27 mouse cellular contexts compared by ENCODE assay signal in genomic region chr1:72707525-72707924, GRCm38 (mm10). TPM values are rescaled to one million over a fixed set of nuclear protein-coding genes. Genes with fewer than 3 reads are reported as not detected.
A peak's percentile ranks its signal among the peaks of the same experiment; 100 is the strongest.
DNase-seq lines count a peak whose midpoint lies in the region; ATAC-seq lines count a peak whose summit lies in the region.
"Had no signal": no experiment of that assay in that cellular context is flagged by ENCODE, and none has a peak within 500 bp of the region (broad histone marks: within the 10 kb centered on the region; RNA-seq: fewer than 3 reads in every experiment).

No protein-coding gene starts in this region.

- no peak overlapping the region for H3K27ac ChIP-seq in hindbrain, embryonic 10.5 days
- H3K27ac ChIP-seq: embryonic facial prominence, embryonic 13.5 days; embryonic facial prominence, embryonic 15.5 days; forebrain, embryonic 10.5 days; forebrain, embryonic 12.5 days had no signal

- H3K4me3 ChIP-seq in hindbrain, embryonic 10.5 days: no peak overlapping the region
- H3K4me3 ChIP-seq: embryonic facial prominence, embryonic 13.5 days; embryonic facial prominence, embryonic 15.5 days; erythroblast, embryonic 14.5 days; forebrain, embryonic 10.5 days; forebrain, embryonic 12.5 days had no signal

- H3K4me1 ChIP-seq in hindbrain, embryonic 10.5 days (replicated peaks): peaks cover 6% of the 10 kb centered on the region

- no peaks in the 10 kb centered on the region for H3K9me3 ChIP-seq in hindbrain, embryonic 10.5 days
- H3K9me3 ChIP-seq: embryonic facial prominence, embryonic 13.5 days; embryonic facial prominence, embryonic 15.5 days; forebrain, embryonic 10.5 days; forebrain, embryonic 12.5 days had no signal

- peaks cover 5% of the 10 kb centered on the region for H3K36me3 ChIP-seq in hindbrain, embryonic 10.5 days

- H3K27me3 ChIP-seq in hindbrain, embryonic 10.5 days (ENCODE audit: insufficient read depth, poor library complexity, severe bottlenecking): no peaks in the 10 kb centered on the region
- H3K27me3 ChIP-seq: embryonic facial prominence, embryonic 13.5 days; embryonic facial prominence, embryonic 15.5 days; forebrain, embryonic 12.5 days; Patski had no signal

- DNase-seq in heart, adult 11 months: peak; percentile 12
- DNase-seq in heart, postnatal 10 days: no peak
- DNase-seq in lung, postnatal 10 days: no peak
- DNase-seq in hindbrain, embryonic 10.5 days (ENCODE audit: low spot score): no peak
- DNase-seq: adrenal gland, adult 8-10 months; adrenal gland, postnatal 14 days; adrenal gland, postnatal 36 days; cerebellum, adult 11-12 months; cerebellum, adult 2 months; cerebellum, adult 9-10 months; cerebellum, postnatal 10 days; cerebellum, postnatal 25 days; embryo, embryonic 11 days had no signal

- 80% methylated on average over 4 of the region's 4 CpGs for WGBS in hindbrain, embryonic 10.5 days

- 0 out of 2 replicates have a peak, but pooled peaks have one; percentile 13 for ATAC-seq in common myeloid progenitor, adult 5-6 weeks (replicated peaks; ENCODE audit: low read depth, poor library complexity, severe bottlenecking)
- ATAC-seq: activated CD4-positive, CD25-positive, alpha-beta regulatory T cell, adult 4 months; forebrain, embryonic 14.5 days; forebrain, embryonic 16.5 days; Patski had no signal

- intact Hi-C loops in heart, postnatal 10 days (cut with DNase I): no loop called here

RNA-seq across cellular contexts. Expression of gene Rpl37a, which starts 3.6 kb away (rescaled TPM):
- 100 to 1,000 TPM; 828 to 840 TPM for total RNA-seq in heart, postnatal 10 days (2021)
- total RNA-seq in common myeloid progenitor, adult 5-6 weeks (2017): 815 and 859 TPM in 2 replicates
- polyA plus RNA-seq in hindbrain, embryonic 10.5 days (2016; fragmentation: Nextera tagmentation; extraction: Ambion mirVana): 1,371 and 1,426 TPM in 2 replicates

RNA-seq across cellular contexts. Expression of gene Ankar, which starts 7.1 kb away (rescaled TPM):
- total RNA-seq in heart, postnatal 10 days (2021): not detected
- not detected in 2 replicates for total RNA-seq in common myeloid progenitor, adult 5-6 weeks (2017)
- polyA plus RNA-seq in hindbrain, embryonic 10.5 days (2016; fragmentation: Nextera tagmentation; extraction: Ambion mirVana): not detected in 2 replicates
- total RNA-seq: adrenal gland, adult 18-20 months; adrenal gland, adult 8-10 months; adrenal gland, postnatal 14 days; adrenal gland, postnatal 36 days; ES-E14 had no signal
- polyA plus RNA-seq: activated CD4-positive, CD25-positive, alpha-beta regulatory T cell, adult 4 months; C2C12; cerebellum, adult 2 months; embryonic facial prominence, embryonic 11.5 days; embryonic facial prominence, embryonic 13.5 days; embryonic facial prominence, embryonic 15.5 days; erythroblast, embryonic 14.5 days; forebrain, embryonic 10.5 days; forebrain, embryonic 12.5 days; forebrain, embryonic 14.5 days; forebrain, embryonic 16.5 days; Patski had no signal
